Mouse (Mus musculus): ENCODE results near the gene Ggta1. TPM values are rescaled to one million over a fixed set of nuclear protein-coding genes. Genes with fewer than 3 reads are reported as not detected.

The Ggta1 gene
- polyA plus RNA-seq, 1 experiment = 83.4 TPM

DNA sequence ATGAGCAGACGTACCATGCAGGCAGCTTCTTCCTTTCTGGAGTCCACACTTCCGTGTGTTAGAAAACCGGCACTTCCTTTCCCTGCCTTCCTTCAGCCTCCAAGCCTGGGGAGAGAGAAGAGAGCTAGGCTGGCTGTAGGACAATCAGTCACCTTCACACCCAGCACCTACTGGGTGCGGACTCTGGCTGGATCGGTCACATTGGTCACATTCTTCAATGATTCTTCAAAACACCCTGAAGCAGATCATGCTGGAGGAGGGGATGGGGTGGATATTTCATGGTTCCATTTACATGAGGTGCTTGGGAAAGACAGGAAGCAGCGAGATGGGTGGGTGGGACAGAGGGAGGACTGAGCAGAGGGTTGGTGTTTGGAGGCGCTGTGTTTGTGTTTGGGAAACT is 30.5 kb upstream of the Ggta1 start:
- Histone ChIP-seq H3K4me1 (ENCODE audit: control insufficient read depth, insufficient read depth, low read length) (peaks cover 52% of the 10 kb centered on the region), H3K4me3 (ENCODE audit: insufficient read depth, low read length) (no peak overlapping the region), H3K27ac (ENCODE audit: insufficient read depth, low read depth, low read length) (0 out of 2 replicates have a peak overlapping the region, but pooled peaks have one; percentile 23)
- TF ChIP-seq CTCF (IDR thresholded peaks at IDR 0.05; ENCODE audit: low read depth, low read length) (no peak), POLR2A (IDR thresholded peaks at IDR 0.05; ENCODE audit: borderline replicate concordance, low read depth, low read length) (no peak)

- no peak overlapping the region for H3K4me3 ChIP-seq (ENCODE audit: insufficient read depth, low read length)
- peaks cover 43% of the 10 kb centered on the region for H3K4me1 ChIP-seq (ENCODE audit: control insufficient read depth, insufficient read depth, low read length)
- H3K27ac ChIP-seq (ENCODE audit: insufficient read depth, low read depth, low read length) = no peak overlapping the region
- no peak for TF ChIP-seq CTCF (IDR thresholded peaks at IDR 0.05; ENCODE audit: low read depth, low read length)
- TF ChIP-seq POLR2A (IDR thresholded peaks at IDR 0.05; ENCODE audit: borderline replicate concordance, low read depth, low read length) = no peak
Observed at GRCm38 (mm10) chr2:35491151-35491550, 28.1 kb upstream of the Ggta1 start.

DNA sequence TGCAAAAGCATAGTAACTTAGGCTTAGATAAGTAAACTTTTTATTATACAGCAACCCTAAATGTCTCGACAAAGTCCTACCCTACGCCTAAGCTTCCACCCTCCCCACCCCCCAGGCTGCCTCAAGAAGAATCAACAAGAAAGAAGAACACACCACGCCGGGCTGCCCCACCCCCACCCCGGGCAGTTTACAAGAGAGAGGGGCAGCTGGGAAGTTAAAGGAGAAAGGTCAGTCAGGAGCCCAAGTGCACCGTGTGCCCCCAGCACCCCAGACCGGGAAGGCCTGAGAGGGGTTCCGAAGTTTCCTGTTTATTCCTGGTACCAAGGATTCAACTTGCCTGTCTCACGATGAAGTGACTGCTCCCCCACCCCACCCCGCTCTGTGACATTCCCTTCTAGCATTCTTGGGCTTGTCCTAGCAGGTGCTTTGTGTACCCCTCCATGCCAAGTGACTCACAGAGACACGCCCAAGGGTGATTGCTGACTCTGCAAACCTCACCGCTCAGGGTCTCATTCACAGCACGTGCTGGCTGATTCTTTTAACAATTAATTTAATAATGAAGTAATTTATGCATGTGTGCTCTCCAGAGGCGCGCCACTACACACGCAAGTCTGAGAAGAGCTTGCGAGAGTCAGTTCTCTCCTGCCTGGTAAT is 27.6 kb upstream of the Ggta1 start:
- Histone ChIP-seq H3K27ac (ENCODE audit: insufficient read depth, low read depth, low read length) (no peak overlapping the region), H3K4me3 (ENCODE audit: insufficient read depth, low read length) (no peak overlapping the region), H3K4me1 (ENCODE audit: control insufficient read depth, insufficient read depth, low read length) (peaks cover 40% of the 10 kb centered on the region)
- TF ChIP-seq CTCF (IDR thresholded peaks at IDR 0.05; ENCODE audit: low read depth, low read length) (no peak), POLR2A (IDR thresholded peaks at IDR 0.05; ENCODE audit: borderline replicate concordance, low read depth, low read length) (no peak)

DNA sequence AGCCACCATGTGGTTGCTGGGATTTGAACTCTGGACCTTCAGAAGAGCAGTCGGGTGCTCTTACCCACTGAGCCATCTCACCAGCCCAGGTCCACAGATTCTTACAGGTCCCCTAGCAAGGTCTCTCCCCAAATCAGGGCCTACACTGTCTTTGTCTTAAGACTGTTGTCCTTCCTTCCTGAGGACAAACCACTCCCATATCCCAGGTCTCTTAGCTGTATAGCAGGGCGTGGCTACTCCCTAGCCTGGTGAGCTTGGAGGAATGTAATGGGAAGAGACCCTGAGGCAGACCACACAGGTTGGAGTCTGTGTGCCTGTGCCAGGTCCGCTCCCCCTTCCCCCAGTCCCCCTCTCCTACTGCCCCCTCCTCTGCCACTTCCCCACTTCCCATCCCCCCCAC is 24.7 kb upstream of the Ggta1 start:
- TF ChIP-seq CTCF (IDR thresholded peaks at IDR 0.05; ENCODE audit: low read depth, low read length) = no peak
- no peak for TF ChIP-seq POLR2A (IDR thresholded peaks at IDR 0.05; ENCODE audit: borderline replicate concordance, low read depth, low read length)
- Histone ChIP-seq H3K27ac (ENCODE audit: insufficient read depth, low read depth, low read length) (no peak overlapping the region), H3K4me1 (ENCODE audit: control insufficient read depth, insufficient read depth, low read length) (peaks cover 16% of the 10 kb centered on the region)

GRCm38 (mm10) chr2:35486981-35487655 is 24.1 kb upstream of the Ggta1 start:
- no peak for TF ChIP-seq POLR2A (IDR thresholded peaks at IDR 0.05; ENCODE audit: borderline replicate concordance, low read depth, low read length)
- no peak for TF ChIP-seq CTCF (IDR thresholded peaks at IDR 0.05; ENCODE audit: low read depth, low read length)
- H3K27ac ChIP-seq (ENCODE audit: insufficient read depth, low read depth, low read length) = no peak overlapping the region; the same call in 1 of the 2 replicates
- no peak overlapping the region for H3K4me3 ChIP-seq (ENCODE audit: insufficient read depth, low read length)
- peaks cover 16% of the 10 kb centered on the region for H3K4me1 ChIP-seq (ENCODE audit: control insufficient read depth, insufficient read depth, low read length)

More for the DNA sequence above, 24.7 kb upstream of the Ggta1 start:
- no peak overlapping the region for H3K4me3 ChIP-seq (ENCODE audit: insufficient read depth, low read length)

- Histone ChIP-seq H3K4me1 (ENCODE audit: control insufficient read depth, insufficient read depth, low read length) (peaks cover 34% of the 10 kb centered on the region), H3K27ac (ENCODE audit: insufficient read depth, low read depth, low read length) (no peak overlapping the region), H3K4me3 (ENCODE audit: insufficient read depth, low read length) (no peak overlapping the region)
- no peak for TF ChIP-seq POLR2A (IDR thresholded peaks at IDR 0.05; ENCODE audit: borderline replicate concordance, low read depth, low read length)
Observed at GRCm38 (mm10) chr2:35484102-35484501, 21.1 kb upstream of the Ggta1 start.

GRCm38 (mm10) chr2:35483402-35483801 is 20.4 kb upstream of the Ggta1 start:
- H3K4me3 ChIP-seq (ENCODE audit: insufficient read depth, low read length) = no peak overlapping the region
- TF ChIP-seq POLR2A (IDR thresholded peaks at IDR 0.05; ENCODE audit: borderline replicate concordance, low read depth, low read length) = no peak
- no peak for TF ChIP-seq CTCF (IDR thresholded peaks at IDR 0.05; ENCODE audit: low read depth, low read length)
- H3K27ac ChIP-seq (ENCODE audit: insufficient read depth, low read depth, low read length) = no peak overlapping the region
- H3K4me1 ChIP-seq (ENCODE audit: control insufficient read depth, insufficient read depth, low read length) = peaks cover 40% of the 10 kb centered on the region

DNA sequence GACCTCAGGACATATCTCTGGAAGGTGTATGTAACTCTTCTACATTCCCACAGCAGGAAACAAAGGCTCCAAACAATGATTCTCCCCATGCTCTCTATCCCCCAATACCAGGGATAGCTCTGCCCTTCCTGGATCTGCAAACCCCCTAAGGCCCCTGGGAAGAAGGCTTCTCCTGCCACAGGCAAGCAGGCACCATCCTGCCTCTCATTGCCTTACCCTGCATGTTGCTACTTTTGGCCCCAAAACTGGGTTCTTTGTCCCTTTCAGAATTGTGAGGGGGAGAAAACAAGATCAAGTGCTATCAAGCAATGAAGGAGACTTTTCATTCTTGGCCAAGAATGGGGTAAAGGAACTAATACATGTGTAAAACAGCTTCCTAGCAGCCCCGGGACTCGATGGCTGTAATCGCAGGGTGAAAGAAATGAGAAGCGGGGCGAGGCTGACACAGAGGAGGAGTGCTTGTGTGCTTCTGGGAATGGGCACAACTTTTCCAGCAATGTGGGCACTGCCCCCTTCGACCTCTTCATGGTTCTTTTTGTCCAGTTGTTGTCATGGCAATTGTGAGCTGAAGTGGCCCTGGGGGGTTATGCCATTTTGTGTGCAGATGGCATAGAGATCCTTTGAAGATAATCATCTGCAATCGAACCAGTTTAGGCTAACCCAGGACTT is 18.4 kb upstream of the Ggta1 start:
- H3K4me3 ChIP-seq (ENCODE audit: insufficient read depth, low read length) = no peak overlapping the region
- H3K27ac ChIP-seq (ENCODE audit: insufficient read depth, low read depth, low read length) = no peak overlapping the region
- TF ChIP-seq POLR2A (IDR thresholded peaks at IDR 0.05; ENCODE audit: borderline replicate concordance, low read depth, low read length) = no peak
- no peak for TF ChIP-seq CTCF (IDR thresholded peaks at IDR 0.05; ENCODE audit: low read depth, low read length)
- H3K4me1 ChIP-seq (ENCODE audit: control insufficient read depth, insufficient read depth, low read length) = peaks cover 40% of the 10 kb centered on the region

DNA sequence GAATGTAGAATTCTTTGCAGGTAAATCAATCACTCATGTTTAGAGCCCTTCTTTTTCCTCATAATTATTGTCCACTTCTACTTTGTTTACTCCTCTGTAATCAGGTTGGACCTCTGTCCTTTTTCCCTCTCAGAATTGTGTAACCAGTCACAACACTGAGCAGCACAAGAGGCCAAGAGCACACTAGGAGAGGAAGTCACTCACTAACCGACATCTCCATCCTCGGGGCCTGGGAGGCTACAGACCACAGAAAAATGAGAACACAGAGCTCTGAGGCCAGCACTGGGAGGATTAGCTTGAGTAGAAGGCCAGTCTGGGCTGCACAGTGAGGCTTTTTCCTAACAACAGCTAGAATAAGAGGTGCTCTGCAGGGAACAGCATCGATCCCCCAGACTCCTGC is 17.0 kb upstream of the Ggta1 start:
- no peak overlapping the region for H3K4me3 ChIP-seq (ENCODE audit: insufficient read depth, low read length)
- no peak for TF ChIP-seq CTCF (IDR thresholded peaks at IDR 0.05; ENCODE audit: low read depth, low read length)
- peaks cover 45% of the 10 kb centered on the region for H3K4me1 ChIP-seq (ENCODE audit: control insufficient read depth, insufficient read depth, low read length)
- H3K27ac ChIP-seq (ENCODE audit: insufficient read depth, low read depth, low read length) = peak overlapping the region; percentile 66

- H3K4me3 ChIP-seq (ENCODE audit: insufficient read depth, low read length) = no peak overlapping the region
- TF ChIP-seq CTCF (IDR thresholded peaks at IDR 0.05; ENCODE audit: low read depth, low read length) (no peak), POLR2A (IDR thresholded peaks at IDR 0.05; ENCODE audit: borderline replicate concordance, low read depth, low read length) (no peak)
- H3K27ac ChIP-seq (ENCODE audit: insufficient read depth, low read depth, low read length) = peak overlapping the region; percentile 55; the same call in 1 of the 2 replicates
- peaks cover 45% of the 10 kb centered on the region for H3K4me1 ChIP-seq (ENCODE audit: control insufficient read depth, insufficient read depth, low read length)
Observed at GRCm38 (mm10) chr2:35478812-35479122, 15.7 kb upstream of the Ggta1 start.
